Mouse (Mus musculus) midbrain, embryonic 14.5 days (tissue): ENCODE results near the gene Olfr1155. TPM values are rescaled to one million over a fixed set of nuclear protein-coding genes. Genes with fewer than 3 reads are reported as not detected.

Experiments used
- ATAC-seq: fragments of 200-750 bp; cut with Nextera tagmentation; 2 replicates; pipeline ENCODE4 v1.8.0; 2017; ENCODE audit warnings: moderate number of reproducible peaks, moderate library complexity; ENCODE audit not compliant: low FRiP score, low TSS enrichment
- DNase-seq: peaks from one replicate; pipeline ENCODE4 v3.0.0-alpha.2; 2015
- H3K27ac ChIP-seq: fragments of 300-500 bp; sonication (generic); replicated peaks from 2 replicates; pipeline ENCODE4 v1.5.1; 2014; ENCODE audit warnings: mild to moderate bottlenecking, low read depth, low read length, moderate library complexity
- H3K27me3 ChIP-seq: fragments of 300-500 bp; sonication (generic); 2 replicates; pipeline ENCODE4 v1.6.1; 2014; ENCODE audit warnings: low read length, control low read depth, mixed read lengths; ENCODE audit not compliant: control insufficient read depth, insufficient read depth
- H3K36me3 ChIP-seq: fragments of 300-500 bp; sonication (generic); 2 replicates; pipeline ENCODE4 v1.6.1; 2014; ENCODE audit warnings: low read length, control low read depth; ENCODE audit not compliant: control insufficient read depth, insufficient read depth
- H3K4me1 ChIP-seq: fragments of 300-500 bp; sonication (generic); 2 replicates; pipeline ENCODE4 v1.6.1; 2014; ENCODE audit warnings: mild to moderate bottlenecking, antibody characterized with exemption, low read length, control low read depth; ENCODE audit not compliant: control insufficient read depth, insufficient read depth
- H3K4me2 ChIP-seq: fragments of 300-500 bp; sonication (generic); 2 replicates; pipeline ENCODE4 v1.6.1; 2014; ENCODE audit warnings: mild to moderate bottlenecking, low read length, moderate library complexity
- H3K4me3 ChIP-seq: fragments of 300-500 bp; sonication (generic); replicated peaks from 2 replicates; pipeline ENCODE4 v1.5.1; 2014; ENCODE audit warnings: low read depth, low read length
- H3K9ac ChIP-seq: fragments of 300-500 bp; sonication (generic); replicated peaks from 2 replicates; pipeline ENCODE4 v1.6.1; 2014; ENCODE audit warnings: mild to moderate bottlenecking, low read length, moderate library complexity
- H3K9me3 ChIP-seq: fragments of 300-500 bp; sonication (generic); 2 replicates; pipeline ENCODE4 v1.6.1; 2016; ENCODE audit warnings: low read length, control low read depth, mixed read lengths; ENCODE audit not compliant: control insufficient read depth
- WGBS: fragments of 180-500 bp; shearing (Covaris S2); extraction: QIAGEN DNeasy Blood & Tissue Kit; methylation state at CpG from one replicate; pipeline ENCODE4 v1.1.7; 2014; 5-methylcytosine and 5-hydroxymethylcytosine counted together
- polyA plus RNA-seq: library from polyadenylated mRNA; unstranded; fragments of >200 nt; fragmentation: Nextera tagmentation; extraction: Ambion mirVana; gene quantifications from 2 replicates; pipeline ENCODE4 v1.2.1, GENCODE M21; 2014

Olfr1155 gene
- polyA plus RNA-seq = not detected in 2 replicates

- Histone ChIP-seq H3K4me3 (no peak within 1 kb of the TSS), H3K27ac (no peak within 1 kb of the TSS)
These were observed at the start of gene Olfr1155 for GRCm38 (mm10) chr2:87945037-87945436. Olfr1155 (minus strand) TSS chr2:87945137.

GRCm38 (mm10) chr2:87989813-87990212 is 44.9 kb upstream of the Olfr1155 start, which contains the start of gene Olfr1158:
Olfr1158 (plus strand) TSS chr2:87990113.
- Histone ChIP-seq H3K36me3 (no peaks in the 10 kb centered on the region), H3K27ac (no peak within 1 kb of the TSS), H3K4me2 (no peak within 1 kb of the TSS), H3K4me3 (no peak within 1 kb of the TSS), H3K9ac (no peak within 1 kb of the TSS), H3K4me1 (no peaks in the 10 kb centered on the region), H3K9me3 (no peaks in the 10 kb centered on the region), H3K27me3 (no peaks in the 10 kb centered on the region)
- DNase-seq (no peak), ATAC-seq (no peak)

More at GRCm38 (mm10) chr2:87945037-87945436, at the start of gene Olfr1155:
- WGBS = 96% methylated on average over 1 of the region's 1 CpGs
- ATAC-seq (no peak), DNase-seq (no peak)
- H3K4me2 ChIP-seq = no peak within 1 kb of the TSS
- H3K9me3 ChIP-seq = no peaks in the 10 kb centered on the region
- H3K9ac ChIP-seq = no peak within 1 kb of the TSS
- H3K36me3 ChIP-seq = no peaks in the 10 kb centered on the region
- H3K4me1 ChIP-seq = no peaks in the 10 kb centered on the region
- H3K27me3 ChIP-seq = no peaks in the 10 kb centered on the region

GRCm38 (mm10) chr2:87974563-87974962 is 29.6 kb upstream of the Olfr1155 start, which contains the start of gene Olfr74:
Olfr74 (minus strand) TSS chr2:87974663.
- no peak for ATAC-seq
- H3K9ac ChIP-seq = no peak within 1 kb of the TSS
- WGBS = 77% methylated on average over 3 of the region's 3 CpGs
- no peaks in the 10 kb centered on the region for H3K27me3 ChIP-seq
- H3K4me2 ChIP-seq = no peak within 1 kb of the TSS
- no peak within 1 kb of the TSS for H3K27ac ChIP-seq
- no peak within 1 kb of the TSS for H3K4me3 ChIP-seq
- H3K4me1 ChIP-seq = no peaks in the 10 kb centered on the region
- no peak for DNase-seq
- H3K9me3 ChIP-seq = no peaks in the 10 kb centered on the region
- no peaks in the 10 kb centered on the region for H3K36me3 ChIP-seq

GRCm38 (mm10) chr2:87968199-87968598 is 23.3 kb upstream of the Olfr1155 start, which contains the start of gene Olfr1157:
Olfr1157 (minus strand) TSS chr2:87968299.
- Histone ChIP-seq H3K9me3 (no peaks in the 10 kb centered on the region), H3K9ac (no peak within 1 kb of the TSS), H3K36me3 (no peaks in the 10 kb centered on the region), H3K27ac (no peak within 1 kb of the TSS), H3K4me3 (no peak within 1 kb of the TSS), H3K4me2 (no peak within 1 kb of the TSS), H3K4me1 (no peaks in the 10 kb centered on the region), H3K27me3 (no peaks in the 10 kb centered on the region)
- ATAC-seq (no peak), DNase-seq (no peak)
- WGBS = 96% methylated on average over 4 of the region's 4 CpGs

- Histone ChIP-seq H3K4me3 (no peak within 1 kb of the TSS), H3K27me3 (no peaks in the 10 kb centered on the region), H3K9ac (no peak within 1 kb of the TSS), H3K27ac (no peak within 1 kb of the TSS), H3K4me2 (no peak within 1 kb of the TSS), H3K36me3 (no peaks in the 10 kb centered on the region), H3K9me3 (no peaks in the 10 kb centered on the region), H3K4me1 (no peaks in the 10 kb centered on the region)
- ATAC-seq (no peak), DNase-seq (no peak)
These were observed 8.1 kb upstream of the Olfr1155 start, which contains the start of gene Olfr1156 for GRCm38 (mm10) chr2:87953000-87953399. Olfr1156 (minus strand) TSS chr2:87953100.

GRCm38 (mm10) chr2:87905066-87905465 is 39.9 kb downstream of the Olfr1155 start, which contains the start of gene Olfr1154:
Olfr1154 (minus strand) TSS chr2:87905166.
- Histone ChIP-seq H3K36me3 (no peaks in the 10 kb centered on the region), H3K27me3 (no peaks in the 10 kb centered on the region), H3K9ac (no peak within 1 kb of the TSS), H3K4me1 (no peaks in the 10 kb centered on the region), H3K4me3 (no peak within 1 kb of the TSS), H3K27ac (no peak within 1 kb of the TSS), H3K9me3 (no peaks in the 10 kb centered on the region), H3K4me2 (no peak within 1 kb of the TSS)
- ATAC-seq (no peak), DNase-seq (no peak)
- WGBS = 91% methylated on average over 1 of the region's 1 CpGs

- H3K9me3 ChIP-seq = no peaks in the 10 kb centered on the region
- H3K9ac ChIP-seq = no peak within 1 kb of the TSS
- no peaks in the 10 kb centered on the region for H3K27me3 ChIP-seq
- no peak within 1 kb of the TSS for H3K27ac ChIP-seq
- H3K4me3 ChIP-seq = no peak within 1 kb of the TSS
- DNase-seq (no peak), ATAC-seq (no peak)
- H3K4me1 ChIP-seq = no peaks in the 10 kb centered on the region
- 93% methylated on average over 1 of the region's 1 CpGs for WGBS
- H3K4me2 ChIP-seq = no peak within 1 kb of the TSS
- no peaks in the 10 kb centered on the region for H3K36me3 ChIP-seq
These were observed 50.3 kb downstream of the Olfr1155 start, which contains the start of gene Olfr1153 for GRCm38 (mm10) chr2:87894662-87895061. Olfr1153 (plus strand) TSS chr2:87894962.

Other genes with a start within 250 kb of the Olfr1155 start
- gene Olfr1137, start 232.0 kb downstream of the Olfr1155 start, polyA plus RNA-seq = not detected in 2 replicates
- not detected in 2 replicates for gene Olfr1138, start 205.2 kb downstream of the Olfr1155 start, polyA plus RNA-seq
- gene Olfr1140, start 201.4 kb downstream of the Olfr1155 start, polyA plus RNA-seq = not detected in 2 replicates
- gene Olfr1141, start 191.1 kb downstream of the Olfr1155 start, polyA plus RNA-seq = not detected in 2 replicates
- not detected in 2 replicates for gene Olfr152, start 165.7 kb downstream of the Olfr1155 start, polyA plus RNA-seq
- gene Olfr1143, start 144.5 kb downstream of the Olfr1155 start, polyA plus RNA-seq = not detected in 2 replicates
- not detected in 2 replicates for gene Olfr1145, start 135.3 kb downstream of the Olfr1155 start, polyA plus RNA-seq
- not detected in 2 replicates for gene Olfr1148, start 114.6 kb downstream of the Olfr1155 start, polyA plus RNA-seq
- gene Olfr1150-ps1, start 101.1 kb downstream of the Olfr1155 start, polyA plus RNA-seq = not detected in 2 replicates
- not detected in 2 replicates for gene Olfr1151, start 89.3 kb downstream of the Olfr1155 start, polyA plus RNA-seq
- not detected in 2 replicates for gene Olfr1152, start 78.6 kb downstream of the Olfr1155 start, polyA plus RNA-seq
- not detected in 2 replicates for gene Olfr1153, start 50.2 kb downstream of the Olfr1155 start, polyA plus RNA-seq
- not detected in 2 replicates for gene Olfr1154, start 40.0 kb downstream of the Olfr1155 start, polyA plus RNA-seq
- gene Olfr1156, start 8.0 kb upstream of the Olfr1155 start, polyA plus RNA-seq = not detected in 2 replicates
- not detected in 2 replicates for gene Olfr1157, start 23.2 kb upstream of the Olfr1155 start, polyA plus RNA-seq
- not detected in 2 replicates for gene Olfr74, start 29.5 kb upstream of the Olfr1155 start, polyA plus RNA-seq
- gene Olfr1158, start 45.0 kb upstream of the Olfr1155 start, polyA plus RNA-seq = not detected in 2 replicates
- not detected in 2 replicates for gene Olfr1160, start 63.1 kb upstream of the Olfr1155 start, polyA plus RNA-seq
- not detected in 2 replicates for gene Olfr1161, start 77.6 kb upstream of the Olfr1155 start, polyA plus RNA-seq
- gene Olfr73, start 92.6 kb upstream of the Olfr1155 start, polyA plus RNA-seq = not detected in 2 replicates
- gene Olfr1162, start 106.0 kb upstream of the Olfr1155 start, polyA plus RNA-seq = not detected in 2 replicates
- gene Olfr1163, start 126.7 kb upstream of the Olfr1155 start, polyA plus RNA-seq = not detected in 2 replicates
- not detected in 2 replicates for gene Olfr1164, start 148.8 kb upstream of the Olfr1155 start, polyA plus RNA-seq
- not detected in 2 replicates for gene Olfr1166, start 183.1 kb upstream of the Olfr1155 start, polyA plus RNA-seq
- gene Olfr1167, start 210.1 kb upstream of the Olfr1155 start, polyA plus RNA-seq = not detected in 2 replicates
- gene Olfr1168, start 236.7 kb upstream of the Olfr1155 start, polyA plus RNA-seq = not detected in 2 replicates